Mouse (Mus musculus): ENCODE measurements at regions not wholly inside any gene's neighbourhood (a gene's known extent, or its start where the extent isn't known, plus 50 kb on each side); places are given as distances from the start of the nearest gene placed in this dataset.

DNA sequence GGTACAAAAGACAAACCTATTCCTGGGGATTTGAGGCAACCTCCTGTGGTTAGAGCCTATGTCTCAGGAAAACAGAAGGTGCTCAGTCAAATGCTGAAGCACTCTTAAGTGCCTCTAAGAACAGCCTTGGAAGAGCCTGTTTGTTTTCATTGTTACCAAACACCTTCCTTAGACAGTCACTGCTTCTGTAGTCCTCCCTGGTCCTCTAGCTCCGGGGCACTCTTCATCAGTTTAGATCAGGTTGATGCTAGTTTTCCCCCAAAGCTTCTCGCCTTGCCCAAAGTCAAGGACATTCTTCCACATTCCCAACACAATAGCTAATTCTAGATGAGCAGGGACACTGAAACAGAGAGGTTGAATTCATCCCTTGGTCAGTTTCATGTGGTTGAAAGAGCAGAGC, 290.6 kb upstream of the Stt3b start:
- intact Hi-C loops (cut with DNase I), result no loop called here

DNA sequence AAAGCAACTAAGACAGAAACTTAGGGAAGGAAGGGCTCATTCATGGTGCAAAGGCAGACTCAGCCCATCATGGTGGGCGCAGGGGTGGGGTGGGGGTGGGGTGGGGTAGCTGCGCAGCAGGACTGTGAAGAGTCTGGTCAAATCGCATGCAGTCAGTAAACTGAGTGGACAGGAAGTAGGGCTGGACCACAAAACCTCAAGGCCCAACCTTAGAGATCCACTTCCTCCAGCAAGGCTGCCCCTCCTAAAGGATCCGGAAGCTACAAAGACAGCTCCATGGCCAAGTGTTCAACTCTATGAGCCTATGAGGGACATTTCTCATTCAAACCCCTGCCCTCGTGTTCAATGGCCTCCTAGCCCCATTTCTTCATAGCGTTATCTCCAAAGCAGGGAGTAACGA, 292.6 kb upstream of the Stt3b start:
- DNase-seq (ENCODE audit: low spot score), result no peak
- intact Hi-C loops (cut with DNase I), result no loop called here

More for the DNA sequence above, 290.6 kb upstream of the Stt3b start:
- DNase-seq (ENCODE audit: low spot score), result no peak

DNA sequence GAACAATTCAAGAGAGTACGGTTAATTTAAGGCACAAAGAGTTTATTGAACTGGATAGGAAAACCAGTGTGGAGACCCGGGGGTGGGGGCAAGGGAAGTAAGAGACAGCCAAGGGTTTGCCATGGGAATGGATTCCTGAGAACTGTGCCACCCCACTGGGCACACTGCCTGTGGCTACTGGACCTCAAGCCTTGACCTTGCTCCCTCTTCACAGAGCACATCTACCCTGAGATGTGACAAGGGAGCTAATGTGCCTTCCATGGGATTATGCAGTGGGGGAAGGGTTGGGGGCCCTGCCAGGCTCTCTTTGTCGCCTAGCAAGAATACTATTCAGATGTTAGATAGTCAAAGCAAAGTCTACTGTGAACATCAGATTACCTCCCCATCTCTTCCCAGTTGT, 294.2 kb upstream of the Stt3b start:
- DNase-seq (ENCODE audit: low spot score), result no peak
- intact Hi-C loops (cut with DNase I), result no loop called here

DNA sequence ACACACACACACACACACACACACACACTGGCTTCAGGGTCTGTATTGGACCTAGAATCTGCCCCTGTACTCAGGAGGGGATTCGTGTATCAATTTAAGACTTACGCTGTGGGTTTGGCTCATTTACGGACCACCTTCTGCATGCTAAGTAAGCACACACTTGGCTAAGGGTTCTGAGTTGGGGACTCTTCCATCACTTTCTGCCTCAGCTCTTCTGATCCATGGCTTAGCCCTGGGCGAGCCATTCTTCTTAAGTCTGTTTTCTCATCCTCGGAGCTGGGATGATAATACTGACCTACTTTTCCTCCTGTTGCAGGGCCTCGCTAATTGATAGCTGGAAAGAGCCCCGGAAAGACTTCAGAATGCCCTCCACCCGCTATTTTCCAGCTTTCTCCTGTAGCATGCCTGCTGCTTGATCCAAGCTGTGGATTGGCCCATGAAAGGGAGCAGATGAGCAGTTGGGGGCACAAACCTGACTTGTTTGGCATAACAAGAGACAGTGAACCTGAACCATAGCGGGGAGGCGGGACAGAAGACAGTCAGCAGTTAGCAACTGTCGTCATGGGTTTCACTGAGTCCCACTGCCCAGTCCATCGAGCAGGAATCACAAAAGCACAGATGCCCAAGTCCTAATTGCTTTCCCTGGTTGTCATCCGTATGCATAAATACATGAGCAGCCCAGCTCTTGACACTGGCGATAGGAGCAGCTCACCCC, 294.9 kb upstream of the Stt3b start:
- intact Hi-C loops (cut with DNase I), result no loop called here
- DNase-seq (ENCODE audit: low spot score), result no peak

DNA sequence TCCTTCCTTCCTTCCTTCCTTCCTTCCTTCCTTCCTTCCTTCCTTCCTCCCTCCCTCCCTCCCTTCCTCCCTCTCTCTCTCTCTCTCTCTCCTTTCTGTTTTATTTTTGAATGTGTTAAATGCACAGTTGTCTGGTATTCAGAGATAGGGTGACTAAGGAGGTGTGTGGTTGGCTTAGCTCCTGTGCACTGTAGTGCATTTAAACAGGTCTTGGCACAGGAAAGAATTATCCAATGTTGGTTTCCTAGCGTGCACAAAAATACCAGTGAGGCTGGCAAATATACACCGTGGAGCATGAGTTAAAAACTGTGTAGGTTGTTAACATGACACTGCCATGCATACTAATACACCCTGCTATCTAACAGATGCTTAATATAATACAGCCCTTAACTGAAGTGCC, 297.7 kb upstream of the Stt3b start:
- no peak for DNase-seq (ENCODE audit: low spot score)
- intact Hi-C loops (cut with DNase I), result no loop called here

DNA sequence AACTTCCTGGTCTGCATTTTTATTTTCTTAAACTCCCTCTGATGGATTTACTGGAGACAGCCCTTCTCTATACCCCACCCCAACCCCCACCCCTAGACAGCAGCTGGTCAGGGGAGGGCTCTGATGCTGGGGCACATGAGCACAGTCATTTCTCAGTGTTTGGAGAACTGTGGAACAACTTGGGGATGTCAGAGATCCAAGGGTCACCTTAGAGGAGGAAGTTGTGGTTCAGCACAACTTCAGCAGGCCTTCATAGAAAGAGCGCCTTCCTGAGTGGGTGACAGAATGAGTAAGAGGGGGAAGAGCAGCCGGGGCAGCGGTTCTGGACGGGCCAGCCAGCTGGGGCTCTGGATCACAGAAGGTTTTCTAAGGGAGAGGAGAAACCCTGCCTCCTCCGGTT, 298.2 kb upstream of the Stt3b start:
- intact Hi-C loops (cut with DNase I), result no loop called here
- DNase-seq (ENCODE audit: low spot score), result no peak

DNA sequence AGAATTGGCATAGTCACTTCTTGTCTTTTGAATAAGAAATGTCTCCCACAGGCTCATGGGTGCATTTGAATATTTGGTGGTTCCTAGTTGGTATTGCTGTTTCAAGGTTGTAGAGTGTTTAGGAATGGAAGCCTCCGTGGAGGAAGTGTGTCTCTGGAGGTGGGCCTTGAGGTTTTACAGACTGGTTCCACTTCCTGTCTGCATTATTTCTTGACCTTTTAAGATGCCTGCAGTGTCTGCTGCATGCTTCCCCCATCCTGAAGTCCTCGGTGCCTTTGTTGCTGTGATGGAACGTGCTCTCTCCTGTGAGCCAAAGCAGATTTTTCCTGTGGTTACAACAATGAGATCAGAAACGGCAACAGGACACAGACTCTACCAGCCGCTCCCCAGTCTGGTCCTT, 299.4 kb upstream of the Gadl1 start:
- intact Hi-C loops (cut with DNase I), result no loop called here
- no peak for DNase-seq (ENCODE audit: low spot score)

DNA sequence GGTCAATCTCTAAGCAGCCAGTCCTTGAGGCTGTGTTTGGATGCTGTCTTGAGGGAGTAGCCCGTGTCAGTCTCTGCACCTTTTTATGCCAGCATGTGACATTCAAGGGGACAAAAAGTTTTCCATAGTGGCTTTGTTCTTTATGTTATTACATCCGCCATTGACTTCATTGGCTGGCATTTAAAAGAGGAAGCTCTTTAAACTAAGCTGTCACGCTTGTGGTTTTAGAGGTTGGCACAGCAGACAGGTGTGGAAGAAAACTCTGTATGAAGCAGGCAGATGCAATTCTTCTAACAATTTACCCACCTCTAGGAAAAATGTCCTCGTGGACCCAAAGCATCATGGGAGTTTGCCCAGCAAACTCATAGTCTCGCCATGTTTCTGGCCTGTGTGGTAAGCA, 297.5 kb upstream of the Gadl1 start:
- DNase-seq (ENCODE audit: low spot score), result no peak
- intact Hi-C loops (cut with DNase I), result no loop called here

DNA sequence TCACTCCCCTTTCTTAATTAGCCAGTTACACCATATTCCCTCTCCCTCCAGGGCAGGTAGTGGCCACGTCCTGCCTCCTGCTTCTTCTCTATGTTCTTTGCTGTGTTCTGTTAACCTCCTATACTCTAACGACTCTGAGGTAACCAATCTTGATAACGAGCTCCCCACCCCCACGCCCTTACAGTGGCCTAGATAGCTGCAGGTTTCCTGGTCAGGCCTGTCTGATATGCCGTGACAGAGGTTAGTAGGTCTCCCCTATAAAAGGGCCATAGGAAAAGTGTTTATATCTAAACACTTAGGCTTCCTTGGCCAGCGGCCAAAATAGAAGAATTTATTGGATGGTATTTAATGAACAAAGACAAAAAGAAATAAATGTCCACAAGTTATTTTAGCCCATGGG, 296.3 kb upstream of the Gadl1 start:
- intact Hi-C loops (cut with DNase I), result no loop called here
- DNase-seq (ENCODE audit: low spot score), result no peak

DNA sequence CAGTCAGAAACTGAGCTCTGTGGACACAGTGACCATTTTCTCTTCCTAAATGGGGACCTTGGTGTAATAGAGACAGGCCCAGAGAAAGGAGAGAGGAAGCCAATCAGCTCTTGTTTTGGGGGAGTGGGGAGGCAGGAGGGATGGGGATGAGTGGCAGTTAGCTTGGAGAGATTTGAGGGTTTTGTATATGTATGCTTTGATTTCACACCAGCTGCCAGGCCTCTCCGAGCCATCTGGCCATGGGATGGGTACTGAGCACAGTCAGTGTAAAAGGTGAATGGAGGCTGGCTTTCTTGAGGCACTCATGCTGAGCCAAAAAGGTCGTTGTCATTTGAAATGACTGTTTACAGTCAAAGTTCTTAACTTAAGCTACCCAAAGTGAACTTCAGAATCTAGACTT, 295.2 kb upstream of the Gadl1 start:
- intact Hi-C loops (cut with DNase I), result no loop called here
- no peak for DNase-seq (ENCODE audit: low spot score)

DNA sequence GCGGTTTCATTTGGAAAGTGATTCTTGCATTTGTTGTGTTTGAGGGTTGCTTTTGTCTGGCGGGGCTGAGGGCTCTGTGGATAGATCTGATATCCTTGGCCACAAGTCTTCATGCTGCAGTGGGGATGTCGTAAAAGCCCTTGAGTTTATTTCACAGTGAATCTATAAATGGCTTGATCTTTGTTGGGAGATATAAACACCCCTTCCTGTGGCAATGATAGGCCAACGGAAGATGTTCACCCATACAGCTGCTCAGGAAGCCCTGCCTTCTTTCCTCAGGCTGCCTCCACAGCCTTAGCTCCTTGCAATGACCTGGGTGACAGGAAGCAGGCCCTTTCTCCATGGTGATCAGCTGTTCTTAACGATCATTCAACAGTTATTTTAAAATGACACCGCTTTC, 291.3 kb upstream of the Gadl1 start:
- DNase-seq (ENCODE audit: low spot score), result no peak
- intact Hi-C loops (cut with DNase I), result no loop called here

DNA sequence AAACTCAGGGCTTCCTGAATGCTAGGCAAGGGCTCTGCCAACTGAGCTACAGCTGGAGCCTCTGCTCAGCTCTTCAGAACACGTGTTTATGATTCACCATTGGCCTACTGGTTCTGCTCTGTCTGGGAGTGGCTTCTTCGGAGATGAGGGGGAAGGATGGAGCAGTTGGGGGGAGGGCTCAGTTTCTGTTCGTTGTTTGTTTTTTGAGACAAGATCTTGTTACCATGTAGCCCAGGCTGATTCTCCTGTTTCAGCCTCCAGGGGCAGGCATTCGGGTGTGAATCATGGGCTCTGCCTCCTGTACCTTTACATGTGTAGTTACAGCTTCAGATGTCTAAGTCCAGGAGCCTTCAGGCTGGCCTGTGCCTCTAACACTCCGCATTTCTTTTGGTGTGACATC, 285.3 kb upstream of the Gadl1 start:
- DNase-seq (ENCODE audit: low spot score), result no peak

DNA sequence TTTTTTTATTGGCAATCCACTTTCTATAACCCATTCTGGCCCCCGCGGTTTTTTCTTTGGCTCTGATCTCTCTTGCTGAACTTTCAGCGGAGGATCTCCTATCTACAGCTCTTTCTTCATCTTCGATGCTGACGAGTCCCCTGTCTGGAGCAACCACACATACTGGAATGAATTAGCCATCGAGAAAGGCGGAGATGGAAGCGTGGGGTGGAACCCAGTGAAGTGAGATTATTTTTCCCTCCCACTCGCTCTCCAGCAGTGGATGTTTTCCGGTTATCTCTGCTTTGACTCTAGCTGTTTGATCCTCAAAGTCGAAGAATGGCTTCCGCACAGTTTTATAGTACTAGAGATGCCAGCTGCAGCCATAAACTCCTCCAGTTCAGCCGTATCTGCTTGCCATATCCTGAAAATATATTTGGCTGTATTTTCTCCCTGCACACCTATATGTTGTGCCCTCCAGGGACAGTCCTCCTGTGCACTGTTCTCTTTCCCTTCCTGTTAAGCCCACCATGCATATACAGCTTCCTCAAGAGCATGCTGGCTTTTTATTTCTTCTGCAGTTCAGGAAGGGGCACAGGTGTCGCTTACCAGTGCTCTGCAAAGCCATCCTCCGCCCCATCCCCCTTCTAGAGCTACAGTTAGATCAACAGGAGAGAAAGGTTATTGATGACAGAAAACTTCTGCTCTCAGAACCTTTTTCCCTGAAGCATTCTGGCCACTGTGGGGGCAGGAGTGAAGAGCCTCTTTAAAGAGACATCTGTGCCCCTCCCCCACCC, 284.3 kb upstream of the Gadl1 start:
- no peak for DNase-seq (ENCODE audit: low spot score)
- intact Hi-C loops (cut with DNase I), result no loop called here

More for the DNA sequence above, 285.3 kb upstream of the Gadl1 start:
- intact Hi-C loops (cut with DNase I), result no loop called here

DNA sequence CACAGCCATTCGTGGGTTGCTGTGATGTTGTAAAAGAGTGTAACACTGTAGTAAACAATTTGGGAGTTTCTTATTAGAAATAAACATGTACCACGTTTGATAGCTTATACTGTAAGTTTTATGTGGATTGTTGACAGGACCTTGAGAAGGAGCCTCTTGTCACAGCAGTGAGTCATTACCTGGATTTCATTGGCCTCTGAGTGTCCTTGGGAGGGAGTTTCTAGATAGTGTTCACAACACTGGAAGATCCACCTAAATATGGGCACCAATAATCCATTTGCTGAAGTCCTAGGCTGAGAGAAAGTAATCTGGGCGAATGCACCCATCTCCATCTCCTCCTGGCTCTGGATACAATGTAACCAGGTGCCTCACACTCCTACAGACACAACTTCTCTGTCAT, 281.7 kb upstream of the Gadl1 start:
- intact Hi-C loops (cut with DNase I), result no loop called here
- DNase-seq (ENCODE audit: low spot score), result no peak

DNA sequence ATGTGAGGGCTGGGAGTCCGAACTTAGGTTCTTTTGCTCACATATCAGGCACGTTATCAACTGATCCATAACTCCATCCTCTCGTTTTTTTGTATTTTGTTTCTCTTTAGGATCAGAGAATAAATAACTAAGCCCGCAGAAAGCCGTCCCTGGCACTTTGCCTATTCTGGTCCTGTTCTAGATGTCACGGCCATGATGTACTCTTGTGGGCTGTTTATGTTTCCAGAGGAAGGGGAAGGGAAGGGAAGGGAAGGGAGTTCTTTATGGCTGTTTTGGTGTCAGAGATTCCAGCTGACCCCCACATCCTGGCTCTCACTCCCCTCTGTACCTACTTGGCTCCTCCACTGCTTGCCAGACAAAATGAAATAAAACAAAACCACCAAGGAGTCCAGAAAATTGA, 272.1 kb upstream of the Gadl1 start:
- intact Hi-C loops (cut with DNase I), result no loop called here
- DNase-seq (ENCODE audit: low spot score), result peak; percentile 4

DNA sequence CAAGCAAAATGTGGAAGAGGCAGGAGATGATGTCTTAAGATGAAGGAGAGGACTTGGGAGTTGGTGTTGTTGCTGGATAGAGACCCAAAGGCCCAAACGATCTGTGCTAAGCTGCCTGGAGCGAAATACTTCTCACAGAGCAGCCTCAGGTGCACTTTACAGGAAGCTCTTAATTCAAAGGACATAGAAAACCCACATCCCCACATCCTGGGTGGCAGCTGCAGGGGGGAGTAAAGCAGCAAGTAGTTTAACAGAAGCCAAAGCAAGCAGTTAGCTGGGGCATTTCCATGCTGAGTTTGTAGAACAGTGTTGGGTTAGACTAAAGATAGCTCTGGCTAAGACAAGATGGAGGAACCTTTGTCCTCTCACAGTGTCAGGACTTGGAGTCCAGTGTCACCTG, 268.5 kb upstream of the Gadl1 start:
- DNase-seq (ENCODE audit: low spot score), result no peak
- intact Hi-C loops (cut with DNase I), result no loop called here

DNA sequence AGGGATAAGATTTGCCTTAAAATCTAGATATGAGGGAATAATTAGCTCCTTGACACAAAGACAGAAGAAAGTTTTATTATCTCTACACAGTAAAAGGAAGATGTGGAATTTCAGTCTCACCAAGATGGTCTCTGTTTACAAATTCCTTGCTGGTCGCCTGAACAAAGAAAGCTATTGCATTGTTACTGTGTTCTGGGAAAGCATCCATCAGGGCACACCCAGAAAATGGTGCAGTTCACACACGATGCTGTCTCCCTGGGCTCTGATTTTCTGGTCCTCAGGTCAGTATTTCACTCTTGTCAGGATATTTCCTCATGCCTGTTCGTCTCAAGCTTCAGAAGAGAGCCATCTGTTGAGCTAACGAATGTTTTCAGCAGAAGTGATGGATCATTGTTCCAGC, 267.2 kb upstream of the Gadl1 start:
- DNase-seq (ENCODE audit: low spot score), result no peak
- intact Hi-C loops (cut with DNase I), result no loop called here

DNA sequence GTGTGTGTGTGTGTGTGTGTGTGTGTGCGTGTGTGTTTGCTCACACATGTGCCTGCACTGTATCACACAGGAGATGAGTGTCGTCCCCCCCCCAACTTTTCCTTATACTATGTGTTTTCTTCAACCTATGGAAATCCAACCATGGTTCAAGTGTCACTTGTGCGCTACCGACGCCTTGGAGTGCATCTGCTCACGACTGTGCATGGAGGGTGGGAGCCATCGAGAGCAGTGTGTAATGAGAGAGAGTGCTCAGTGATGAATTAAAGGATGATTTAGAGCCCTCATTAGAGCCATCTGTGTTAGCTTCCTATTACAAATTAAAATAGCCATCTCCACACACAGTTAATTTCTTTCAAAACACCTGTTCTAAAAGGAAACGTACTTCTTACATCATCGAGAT, 264.3 kb upstream of the Gadl1 start:
- intact Hi-C loops (cut with DNase I), result no loop called here
- no peak for DNase-seq (ENCODE audit: low spot score)

DNA sequence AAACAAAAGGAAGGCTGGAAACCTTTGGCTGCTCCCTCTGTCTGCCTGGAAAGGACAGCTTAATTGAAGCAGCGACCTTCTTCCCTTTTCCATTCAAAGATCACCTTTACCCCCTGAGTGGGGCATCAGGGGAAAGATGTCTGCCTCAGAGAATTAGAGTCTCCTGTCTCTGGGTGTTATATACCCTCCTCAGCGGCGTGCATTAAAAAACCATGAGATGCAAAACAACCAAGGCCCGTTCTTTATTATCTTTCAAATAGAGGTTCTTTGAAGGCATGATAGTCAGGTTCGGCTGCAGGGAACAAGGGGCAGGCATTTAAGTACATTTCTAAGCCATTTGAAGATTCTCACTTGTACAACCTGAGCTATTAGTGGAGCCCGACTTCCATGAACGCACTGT, 263.0 kb upstream of the Gadl1 start:
- intact Hi-C loops (cut with DNase I), result no loop called here
- no peak for DNase-seq (ENCODE audit: low spot score)

DNA sequence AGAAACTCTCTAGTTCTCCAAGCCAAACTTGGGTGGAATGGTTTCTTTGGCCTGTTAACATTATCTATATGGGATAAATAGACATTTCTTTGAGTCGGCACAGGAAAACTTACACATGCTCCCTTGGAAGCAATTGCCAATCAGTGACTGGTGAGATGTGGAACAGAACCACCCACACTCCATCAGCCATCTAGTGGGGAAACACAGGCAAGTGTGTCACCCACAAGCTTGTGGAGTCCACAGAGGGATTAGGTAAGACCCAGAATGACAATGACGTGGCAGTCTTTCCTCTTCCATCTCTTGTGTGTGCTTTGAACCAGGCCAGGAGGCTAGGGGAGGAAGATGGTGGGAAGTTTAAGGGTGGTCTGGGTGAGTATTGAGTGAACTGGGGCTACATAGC, 257.5 kb upstream of the Gadl1 start:
- intact Hi-C loops (cut with DNase I), result no loop called here
- no peak for DNase-seq (ENCODE audit: low spot score)

DNA sequence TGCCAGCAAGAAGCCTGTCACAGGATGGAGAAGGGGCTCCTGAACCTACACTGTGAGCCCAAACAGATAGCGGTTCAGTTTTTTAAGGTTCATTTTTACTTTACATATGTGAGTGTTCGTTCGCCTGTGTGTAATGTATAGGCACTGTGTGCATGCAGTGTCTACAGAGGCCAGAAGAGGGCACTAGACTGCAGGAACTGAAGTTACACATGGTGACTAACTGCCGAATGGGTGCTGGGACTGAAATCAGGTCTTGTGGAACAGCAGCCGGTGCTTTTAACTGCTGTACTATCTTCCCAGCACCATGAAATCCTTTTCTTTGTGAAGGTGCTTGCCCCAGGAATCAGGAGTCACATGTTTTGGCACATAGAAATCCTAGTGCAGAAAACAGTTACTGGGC, 256.1 kb upstream of the Gadl1 start:
- intact Hi-C loops (cut with DNase I), result no loop called here
- DNase-seq (ENCODE audit: low spot score), result no peak

DNA sequence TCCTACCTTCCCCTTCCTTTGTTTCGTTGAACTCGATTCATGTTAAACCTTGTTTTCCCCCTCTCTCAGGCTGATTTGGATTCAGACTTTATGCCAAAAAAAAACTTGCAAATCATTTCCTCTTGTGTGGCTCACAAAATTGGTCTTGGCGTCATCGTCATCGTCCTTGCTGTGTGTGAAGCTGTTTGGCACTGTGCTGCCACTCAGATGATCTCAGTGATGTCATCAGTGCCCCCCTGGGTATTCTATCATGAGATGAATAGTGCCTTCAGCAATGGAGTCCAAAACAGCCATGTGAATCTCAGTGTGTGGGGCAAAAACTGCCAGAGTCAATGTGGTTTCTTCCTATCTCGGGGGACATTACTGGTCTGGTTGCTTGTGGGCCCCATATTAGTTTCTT, 254.3 kb upstream of the Gadl1 start:
- intact Hi-C loops (cut with DNase I), result no loop called here
- DNase-seq (ENCODE audit: low spot score), result no peak
